Mouse (Mus musculus) frontal cortex, adult 2 months (tissue): ENCODE measurements around the gene Gm28053. TPM values are rescaled to one million over a fixed set of nuclear protein-coding genes. Genes with fewer than 3 reads are reported as not detected.
A peak's percentile ranks its signal among the peaks of the same experiment; 100 is the strongest.
"Not testable (repeated sequence)": the region's sequence is repeated elsewhere in the genome, so short reads cannot be mapped to it uniquely, and the experiment has no call there.

Experiments used
- DNase-seq, 2 experiments: peaks; one replicate each; pipeline ENCODE4 v3.0.0; 2022; ENCODE audit warnings: low spot score in 1 of 2; ENCODE audit errors: extremely low spot score in 1 of 2
- polyA plus RNA-seq: library from polyadenylated mRNA; depleted of rRNA; stranded (reverse); fragments of >200 nt; gene quantifications from 2 replicates; pipeline ENCODE4 v1.2.3, GENCODE M21; 2012; rRNA removed

The Gm28053 gene
- 0.54 and 2.1 TPM in 2 replicates for polyA plus RNA-seq

GRCm38 (mm10) chr6:48718455-48718854 is at the start of gene Gm28053, which contains the start of gene Gimap7:
Gm28053 (plus strand) TSS chr6:48718607.
Gimap7 (plus strand) TSS chr6:48718621.
- DNase-seq, result no peak

GRCm38 (mm10) chr6:48669446-48669969 is 48.9 kb upstream of the Gm28053 start:
- DNase-seq, result no peak

GRCm38 (mm10) chr6:48674291-48675058 is 43.9 kb upstream of the Gm28053 start:
- no peak for DNase-seq

- DNase-seq, result no peak
Observed at GRCm38 (mm10) chr6:48675400-48675930, 42.9 kb upstream of the Gm28053 start.

GRCm38 (mm10) chr6:48675931-48676859 is 42.2 kb upstream of the Gm28053 start, which contains the start of gene Gimap9:
Gimap9 (plus strand) TSS chr6:48676129.
- DNase-seq, result no peak

GRCm38 (mm10) chr6:48676860-48677415 is 41.5 kb upstream of the Gm28053 start:
- DNase-seq, result no peak

- DNase-seq, result no peak
Observed at GRCm38 (mm10) chr6:48677492-48678345, 40.7 kb upstream of the Gm28053 start.

GRCm38 (mm10) chr6:48678391-48678790 is 40.0 kb upstream of the Gm28053 start:
- no peak for DNase-seq

GRCm38 (mm10) chr6:48679701-48680100 is 38.7 kb upstream of the Gm28053 start:
- no peak for DNase-seq

- no peak for DNase-seq
Observed at GRCm38 (mm10) chr6:48680421-48680820, 38.0 kb upstream of the Gm28053 start.

- no peak for DNase-seq
Observed at GRCm38 (mm10) chr6:48681472-48682090, 36.8 kb upstream of the Gm28053 start.

- DNase-seq, result peak; percentile 10 to 53
Observed at GRCm38 (mm10) chr6:48682271-48682670, 36.1 kb upstream of the Gm28053 start.

- DNase-seq, result not testable (repeated sequence)
Observed at GRCm38 (mm10) chr6:48683263-48683821, 35.1 kb upstream of the Gm28053 start.

GRCm38 (mm10) chr6:48684319-48684718 is 34.1 kb upstream of the Gm28053 start, which contains the start of gene Gimap4:
Gimap4 (plus strand) TSS chr6:48684549.
- DNase-seq, result no peak

- DNase-seq, result no peak
Observed at GRCm38 (mm10) chr6:48684806-48685205, 33.6 kb upstream of the Gm28053 start.

GRCm38 (mm10) chr6:48685251-48685650 is 33.2 kb upstream of the Gm28053 start:
- no peak for DNase-seq

- peak in 1 of 2 experiments; percentile 14 for DNase-seq
Observed at GRCm38 (mm10) chr6:48685694-48686665, 32.4 kb upstream of the Gm28053 start.
